Mouse (Mus musculus) stomach, embryonic 14.5 days (tissue): ENCODE data around the gene Tnfrsf21. TPM values are rescaled to one million over a fixed set of nuclear protein-coding genes. Genes with fewer than 3 reads are reported as not detected.
A peak's percentile ranks its signal among the peaks of the same experiment; 100 is the strongest.

ENCODE experiments used
- ATAC-seq: fragments of 200-750 bp; cut with Nextera tagmentation; 2 replicates; pipeline ENCODE4 v1.8.0; 2017; ENCODE audit warnings: low read depth, moderate TSS enrichment; ENCODE audit not compliant: insufficient number of reproducible peaks, insufficient read depth, low FRiP score
- H3K27ac ChIP-seq: fragments of 300-500 bp; sonication (generic); 2 replicates; pipeline ENCODE4 v1.5.1; 2014; ENCODE audit warnings: mild to moderate bottlenecking, low read length, moderate library complexity, mixed read lengths
- H3K27me3 ChIP-seq: fragments of 300-500 bp; sonication (generic); 2 replicates; pipeline ENCODE4 v1.6.1; 2014; ENCODE audit warnings: low read length, control low read depth, mixed read lengths; ENCODE audit not compliant: control insufficient read depth, insufficient read depth
- H3K36me3 ChIP-seq: fragments of 300-500 bp; sonication (generic); 2 replicates; pipeline ENCODE4 v1.6.1; 2014; ENCODE audit warnings: mild to moderate bottlenecking, control low read depth, low read length, moderate library complexity, mixed read lengths; ENCODE audit not compliant: control insufficient read depth, insufficient read depth
- H3K4me1 ChIP-seq: fragments of 300-500 bp; sonication (generic); 2 replicates; pipeline ENCODE4 v1.6.1; 2014; ENCODE audit warnings: low read length, control low read depth, mixed read lengths; ENCODE audit not compliant: control insufficient read depth, insufficient read depth
- H3K4me2 ChIP-seq: fragments of 300-500 bp; sonication (generic); replicated peaks from 2 replicates; pipeline ENCODE4 v1.6.1; 2014; ENCODE audit warnings: low read depth, low read length, control low read depth
- H3K4me3 ChIP-seq: fragments of 300-500 bp; sonication (generic); 2 replicates; pipeline ENCODE4 v1.5.1; 2014; ENCODE audit warnings: low read depth, low read length, control low read depth
- H3K9ac ChIP-seq: fragments of 300-500 bp; sonication (generic); replicated peaks from 2 replicates; pipeline ENCODE4 v1.6.1; 2014; ENCODE audit warnings: low read depth, mild to moderate bottlenecking, control low read depth, low read length, moderate library complexity, mixed read lengths
- H3K9me3 ChIP-seq: fragments of 300-500 bp; sonication (generic); 2 replicates; pipeline ENCODE4 v1.6.1; 2016; ENCODE audit warnings: low read depth, low read length, control low read depth; ENCODE audit not compliant: control insufficient read depth
- WGBS: fragments of 180-500 bp; shearing (Covaris S2); extraction: QIAGEN DNeasy Blood & Tissue Kit; methylation state at CpG from one replicate; pipeline ENCODE4 v1.1.7; 2014; 5-methylcytosine and 5-hydroxymethylcytosine counted together
- polyA plus RNA-seq: library from polyadenylated mRNA; unstranded; fragments of >200 nt; fragmentation: Nextera tagmentation; extraction: Ambion mirVana; gene quantifications from 2 replicates; pipeline ENCODE4 v1.2.1, GENCODE M21; 2014

The Tnfrsf21 gene
- polyA plus RNA-seq, 1 experiment from 2014 or later = 30.4 TPM

DNA sequence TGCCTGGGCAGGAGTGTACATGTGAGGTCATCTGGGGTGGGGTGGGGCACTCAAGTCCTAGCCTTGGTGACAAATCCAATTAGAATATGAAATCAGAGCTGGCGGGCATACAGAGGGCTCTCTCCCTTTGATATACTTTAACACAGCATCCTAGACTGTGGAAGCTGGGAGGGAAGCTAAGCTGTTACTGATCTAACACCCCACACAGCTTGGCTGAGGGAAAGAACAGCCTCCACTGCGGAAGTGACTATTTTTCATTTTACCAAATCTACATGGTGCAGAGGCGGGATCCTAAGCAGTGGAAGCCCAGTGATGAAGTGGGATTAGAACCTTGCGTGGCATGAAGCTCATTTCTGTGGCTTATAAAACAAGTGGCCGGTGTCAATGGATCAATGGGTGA is 4.7 kb downstream of the Tnfrsf21 start:
- Histone ChIP-seq H3K27ac (no peak overlapping the region), H3K9ac (no peak overlapping the region), H3K4me2 (no peak overlapping the region), H3K4me1 (0 out of 2 replicates have a peak, but pooled peaks cover 2% of the 10 kb centered on the region), H3K4me3 (no peak overlapping the region), H3K36me3 (no peaks in the 10 kb centered on the region), H3K27me3 (no peaks in the 10 kb centered on the region), H3K9me3 (no peaks in the 10 kb centered on the region)
- WGBS = 91% methylated on average over 5 of the region's 5 CpGs
- ATAC-seq = no peak

DNA sequence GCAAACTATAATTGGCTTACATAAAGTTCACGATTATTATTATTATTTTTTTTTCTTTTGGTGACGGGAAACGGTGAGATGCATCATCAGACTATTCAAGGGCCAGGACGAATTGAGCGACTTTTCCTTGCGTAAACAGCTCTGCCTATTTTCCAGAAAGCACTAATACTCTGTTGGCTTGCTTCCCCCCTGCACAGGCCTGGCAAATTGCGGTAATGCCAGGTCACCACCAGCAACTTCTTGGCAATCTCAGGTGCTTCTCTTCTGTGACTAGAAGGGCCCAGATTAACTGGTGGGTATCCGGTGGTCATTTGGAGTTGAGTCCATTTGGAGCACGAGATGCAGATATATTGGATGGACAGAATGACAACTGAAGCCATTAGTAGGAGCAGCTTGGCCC is 5.7 kb downstream of the Tnfrsf21 start:
- Histone ChIP-seq H3K9me3 (no peaks in the 10 kb centered on the region), H3K4me2 (no peak overlapping the region), H3K9ac (no peak overlapping the region), H3K36me3 (no peaks in the 10 kb centered on the region), H3K27me3 (no peaks in the 10 kb centered on the region), H3K27ac (no peak overlapping the region), H3K4me3 (no peak overlapping the region), H3K4me1 (0 out of 2 replicates have a peak, but pooled peaks cover 2% of the 10 kb centered on the region)
- 79% methylated on average over 9 of the region's 9 CpGs for WGBS
- no peak for ATAC-seq

DNA sequence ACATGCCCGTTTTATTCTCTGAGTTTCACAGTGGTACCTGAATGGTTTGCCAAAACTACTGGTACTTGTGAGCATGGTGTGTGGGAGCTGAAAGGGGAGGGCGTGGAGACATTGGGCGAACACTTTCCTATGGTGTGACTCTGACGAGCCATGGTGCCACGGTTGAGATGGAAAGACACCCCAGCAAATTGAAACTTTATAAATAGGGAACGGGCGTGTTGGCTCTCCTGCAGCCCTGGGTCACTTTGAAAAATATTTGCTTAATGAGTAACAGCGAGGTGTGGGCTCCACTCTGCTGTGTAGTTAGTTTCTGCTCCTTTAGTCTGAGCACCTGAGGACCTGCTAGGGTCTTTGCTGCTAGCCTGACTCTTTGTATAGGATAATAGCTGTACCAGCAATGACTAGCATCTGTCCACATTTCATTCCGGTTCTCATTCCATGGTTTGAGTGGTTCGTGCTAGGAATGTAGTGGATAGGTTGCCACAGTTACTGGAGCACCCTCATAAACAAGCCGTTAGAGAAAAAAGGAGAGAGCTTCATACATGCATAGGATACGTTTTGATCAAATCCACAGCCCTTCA is 7.4 kb downstream of the Tnfrsf21 start:
- no peaks in the 10 kb centered on the region for H3K4me1 ChIP-seq
- no peak overlapping the region for H3K27ac ChIP-seq
- no peak overlapping the region for H3K4me3 ChIP-seq
- H3K36me3 ChIP-seq = no peaks in the 10 kb centered on the region
- H3K27me3 ChIP-seq = no peaks in the 10 kb centered on the region
- ATAC-seq = no peak
- H3K9me3 ChIP-seq = no peaks in the 10 kb centered on the region
- 70% methylated on average over 12 of the region's 12 CpGs for WGBS
- no peak overlapping the region for H3K4me2 ChIP-seq
- H3K9ac ChIP-seq = no peak overlapping the region

DNA sequence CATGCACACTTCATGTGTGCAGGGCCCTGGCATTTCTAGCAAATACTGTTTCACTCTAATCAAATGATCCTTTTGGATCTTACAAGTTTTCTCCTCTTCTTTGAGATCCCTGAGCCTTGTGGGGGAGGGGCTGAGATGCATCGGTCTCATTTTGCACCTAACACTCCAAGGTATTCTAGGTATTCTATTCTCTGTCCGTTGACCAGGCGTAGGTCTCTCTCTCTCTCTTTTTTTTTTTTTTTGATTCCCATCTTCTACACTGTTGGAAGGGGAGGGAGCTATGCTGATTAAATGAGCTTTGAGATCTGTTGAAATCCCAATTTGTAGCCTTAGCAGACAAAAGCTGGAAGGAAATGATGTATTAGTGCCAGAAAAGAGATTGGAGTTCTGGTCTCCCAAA is 8.2 kb downstream of the Tnfrsf21 start:
- Histone ChIP-seq H3K4me1 (no peaks in the 10 kb centered on the region), H3K9ac (no peak overlapping the region), H3K4me3 (no peak overlapping the region), H3K27me3 (no peaks in the 10 kb centered on the region), H3K4me2 (no peak overlapping the region), H3K36me3 (no peaks in the 10 kb centered on the region), H3K9me3 (no peaks in the 10 kb centered on the region), H3K27ac (no peak overlapping the region)
- no peak for ATAC-seq
- WGBS = 74% methylated on average over 3 of the region's 3 CpGs

DNA sequence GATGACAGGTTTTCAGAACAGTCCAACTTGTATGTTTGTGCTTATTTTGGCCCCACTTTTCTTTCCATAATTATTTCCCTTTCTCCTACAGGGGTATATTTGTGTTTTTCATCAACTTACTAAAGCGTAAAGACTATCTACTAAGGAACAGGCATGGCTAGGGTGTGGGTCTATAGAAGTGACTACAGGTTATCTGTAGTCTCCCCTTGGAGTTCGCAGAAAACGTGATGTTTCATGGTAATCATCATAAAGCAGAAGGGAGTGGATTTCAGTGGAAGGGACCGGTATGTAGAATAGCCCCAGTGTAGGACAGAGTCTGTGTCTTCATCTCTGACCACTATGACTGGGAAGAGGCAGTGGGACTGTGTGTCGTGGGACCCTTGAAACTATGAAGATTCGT is 8.7 kb downstream of the Tnfrsf21 start:
- peak; percentile 73; the same call in 1 of the 2 replicates for ATAC-seq
- no peak overlapping the region for H3K9ac ChIP-seq
- no peak overlapping the region for H3K4me2 ChIP-seq
- H3K9me3 ChIP-seq = no peaks in the 10 kb centered on the region
- H3K4me3 ChIP-seq = no peak overlapping the region
- H3K4me1 ChIP-seq = no peaks in the 10 kb centered on the region
- H3K27me3 ChIP-seq = no peaks in the 10 kb centered on the region
- no peak overlapping the region for H3K27ac ChIP-seq
- 84% methylated on average over 6 of the region's 6 CpGs for WGBS
- no peaks in the 10 kb centered on the region for H3K36me3 ChIP-seq

DNA sequence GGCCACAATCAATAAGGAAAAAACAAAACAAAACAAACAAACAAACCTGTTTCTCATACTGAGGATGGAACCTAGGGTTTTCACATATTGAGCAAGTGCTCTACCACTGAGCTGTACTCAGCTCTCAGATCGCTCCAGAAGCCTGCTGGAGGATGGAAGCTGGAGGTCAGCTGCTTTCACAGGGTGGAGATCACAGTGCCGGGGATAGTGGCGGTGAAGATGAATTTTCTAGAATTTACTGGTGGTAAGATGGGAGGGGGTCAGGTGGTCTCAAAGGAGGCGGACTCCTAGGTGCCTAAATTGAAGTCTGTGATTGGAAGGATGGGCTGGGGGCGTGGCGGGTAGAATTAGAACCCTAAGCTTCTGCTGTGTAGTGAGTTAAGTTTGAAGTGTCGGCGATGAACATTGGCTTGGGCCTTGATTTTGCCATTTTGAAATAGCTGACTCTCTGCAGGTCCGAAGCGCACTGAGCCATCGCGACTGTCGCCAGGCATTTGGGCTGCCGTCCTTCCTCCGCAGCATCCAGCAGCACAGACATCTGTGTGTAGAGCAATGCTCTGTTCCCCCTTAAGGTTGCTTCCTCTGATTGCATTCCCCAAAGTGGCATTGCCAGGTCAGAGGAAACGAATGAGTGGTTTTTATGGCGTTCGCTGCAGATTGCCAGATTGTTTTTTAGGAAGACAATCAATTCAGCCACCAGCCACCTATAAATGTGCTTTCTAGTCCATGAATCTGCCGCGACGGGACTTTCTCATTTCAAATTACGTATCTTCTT is 9.7 kb downstream of the Tnfrsf21 start:
- Histone ChIP-seq H3K4me3 (no peak overlapping the region), H3K4me2 (no peak overlapping the region), H3K4me1 (no peaks in the 10 kb centered on the region), H3K27ac (no peak overlapping the region), H3K27me3 (no peaks in the 10 kb centered on the region), H3K36me3 (no peaks in the 10 kb centered on the region), H3K9ac (no peak overlapping the region), H3K9me3 (no peaks in the 10 kb centered on the region)
- 93% methylated on average over 22 of the region's 22 CpGs for WGBS
- no peak for ATAC-seq

DNA sequence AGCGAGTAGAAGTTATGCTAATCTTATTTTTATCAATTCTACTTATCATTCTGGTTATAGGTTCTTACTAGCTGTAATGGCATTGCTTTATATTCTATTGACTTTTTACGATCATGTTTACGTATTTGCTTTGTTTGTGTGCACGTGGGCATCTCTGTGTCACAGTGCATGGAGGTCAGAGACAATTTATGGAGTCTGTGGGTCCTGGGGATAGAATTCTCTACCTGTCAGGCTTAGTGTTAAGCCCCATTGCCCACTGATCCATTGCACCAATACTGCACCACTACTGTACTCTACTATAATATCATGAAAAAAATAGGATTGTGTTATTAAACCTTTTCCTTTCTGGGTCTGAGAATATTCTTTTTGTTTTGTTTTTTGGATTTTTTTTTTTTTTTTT is 10.4 kb downstream of the Tnfrsf21 start:
- Histone ChIP-seq H3K27me3 (no peaks in the 10 kb centered on the region), H3K9me3 (no peaks in the 10 kb centered on the region), H3K4me1 (no peaks in the 10 kb centered on the region), H3K36me3 (no peaks in the 10 kb centered on the region), H3K4me2 (no peak overlapping the region), H3K27ac (no peak overlapping the region), H3K9ac (no peak overlapping the region), H3K4me3 (no peak overlapping the region)
- WGBS = 90% methylated on average over 4 of the region's 4 CpGs
- no peak for ATAC-seq

DNA sequence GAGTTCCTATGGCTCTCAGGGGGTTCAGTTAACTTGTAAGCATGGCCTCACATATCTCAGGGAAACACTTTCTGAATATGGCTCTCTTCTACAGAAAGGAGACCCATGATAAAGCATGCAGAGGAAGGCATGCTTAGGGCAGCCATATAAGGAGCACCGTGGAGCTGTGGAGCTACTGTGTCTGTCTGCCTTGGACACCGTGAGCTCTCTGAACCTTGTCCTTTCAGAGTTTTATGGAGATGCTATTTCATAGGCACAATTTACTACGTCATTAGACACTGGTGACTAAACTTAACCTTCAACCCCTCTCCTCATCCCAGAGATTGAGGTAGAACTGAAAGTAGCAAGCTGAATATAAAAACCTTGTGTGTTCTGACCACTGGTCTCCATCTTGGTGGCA is 13.2 kb downstream of the Tnfrsf21 start:
- Histone ChIP-seq H3K4me1 (no peaks in the 10 kb centered on the region), H3K27me3 (no peaks in the 10 kb centered on the region), H3K4me2 (no peak overlapping the region), H3K27ac (no peak overlapping the region), H3K9ac (no peak overlapping the region), H3K4me3 (no peak overlapping the region), H3K9me3 (no peaks in the 10 kb centered on the region), H3K36me3 (no peaks in the 10 kb centered on the region)
- WGBS = 82% methylated on average over 3 of the region's 3 CpGs
- no peak for ATAC-seq
